Mouse (Mus musculus) CD8-positive naive resting alpha-beta T cell, adult 2 months (primary cell): ENCODE measurements at regions not wholly inside any gene's neighbourhood (a gene's known extent, or its start where the extent isn't known, plus 50 kb on each side); places are given as distances from the start of the nearest gene placed in this dataset.

Experiments
- DNase-seq, 2 experiments: peaks; one replicate each; pipeline ENCODE4 v3.0.0; 2022; ENCODE audit warnings: low read depth in 2 of 2, low spot score in 2 of 2

DNA sequence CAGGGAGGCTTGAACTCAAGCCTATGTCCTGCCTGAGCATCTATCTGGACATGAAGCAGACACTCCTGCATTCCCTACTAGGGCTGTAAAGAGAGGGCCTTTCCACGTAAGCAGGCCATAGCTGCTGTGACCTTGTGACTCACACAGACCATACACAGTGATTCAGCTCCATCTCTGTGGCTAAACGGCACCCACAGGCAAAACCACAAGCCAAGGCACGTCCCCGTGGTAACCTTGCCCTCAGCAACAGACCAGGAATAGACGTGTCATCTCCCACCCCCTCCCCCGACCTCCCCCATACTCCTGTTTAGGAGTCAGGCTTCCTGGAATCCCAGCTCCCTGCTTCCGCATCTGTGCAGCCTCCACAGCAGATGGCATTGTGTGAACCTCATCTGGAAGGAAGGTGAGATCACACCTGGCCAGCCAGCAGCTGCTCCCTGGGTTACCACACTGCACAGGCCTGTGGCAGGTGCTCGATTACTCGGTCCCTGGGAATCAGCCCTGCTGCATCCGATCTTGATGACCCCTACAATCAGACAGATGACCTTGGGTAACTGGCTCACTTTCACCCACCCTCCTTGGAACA lies 79.2 kb upstream of the Hand1 start:
- no peak for DNase-seq

- DNase-seq: no peak
These were observed 71.6 kb upstream of the Hand1 start for GRCm38 (mm10) chr11:57904216-57904615.

GRCm38 (mm10) chr11:57899335-57899734 lies 66.7 kb upstream of the Hand1 start:
- no peak for DNase-seq

- DNase-seq: no peak
These were observed 62.9 kb upstream of the Hand1 start for GRCm38 (mm10) chr11:57895497-57895896.

GRCm38 (mm10) chr11:57882736-57883635 lies 50.4 kb upstream of the Hand1 start:
- no peak for DNase-seq
